Mouse (Mus musculus) kidney, postnatal 14 days (tissue): ENCODE data around the gene Gm16223.
A peak's percentile ranks its signal among the peaks of the same experiment; 100 is the strongest.

ENCODE experiments used
- DNase-seq: peaks from one replicate; pipeline ENCODE4 v3.0.0; 2022; ENCODE audit warnings: mixed read lengths

The Gm16223 gene

DNA sequence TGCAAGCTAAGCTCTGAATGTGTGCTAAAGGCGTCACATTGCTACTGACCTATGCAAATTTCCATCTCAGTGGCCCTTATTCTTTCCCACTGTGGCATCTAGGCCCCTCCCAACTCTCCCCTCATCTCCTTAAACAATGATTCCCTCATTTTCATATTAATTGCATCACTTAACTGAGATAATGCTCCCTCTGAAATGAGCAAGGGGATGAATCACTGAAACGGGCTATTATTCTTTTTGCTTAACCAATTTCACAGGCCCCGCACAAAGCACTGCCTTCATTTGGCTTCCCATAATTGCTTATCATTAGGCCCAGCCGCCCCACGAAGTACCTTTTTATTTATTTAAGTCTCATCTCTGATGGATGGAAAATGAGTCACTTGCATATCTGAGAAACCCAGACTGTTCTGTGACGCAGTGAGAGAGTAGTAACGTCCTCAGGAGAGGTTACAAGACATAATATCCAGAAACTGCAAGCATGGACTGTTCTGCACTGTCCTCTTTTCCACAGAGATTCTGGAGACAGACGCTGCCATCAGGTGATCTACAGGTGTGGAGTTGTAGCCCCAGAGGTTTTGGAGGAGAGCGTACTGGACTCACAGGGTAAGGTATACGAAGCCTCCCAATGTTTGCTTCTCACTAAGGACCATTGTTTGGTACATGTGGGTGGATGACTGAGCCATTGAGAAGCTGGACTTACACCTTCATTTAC is at the start of gene Gm16223:
Gene Gm16223, plus strand, starts transcription at position 485 of the 712 bp plus-strand sequence.
- DNase-seq = no peak

DNA sequence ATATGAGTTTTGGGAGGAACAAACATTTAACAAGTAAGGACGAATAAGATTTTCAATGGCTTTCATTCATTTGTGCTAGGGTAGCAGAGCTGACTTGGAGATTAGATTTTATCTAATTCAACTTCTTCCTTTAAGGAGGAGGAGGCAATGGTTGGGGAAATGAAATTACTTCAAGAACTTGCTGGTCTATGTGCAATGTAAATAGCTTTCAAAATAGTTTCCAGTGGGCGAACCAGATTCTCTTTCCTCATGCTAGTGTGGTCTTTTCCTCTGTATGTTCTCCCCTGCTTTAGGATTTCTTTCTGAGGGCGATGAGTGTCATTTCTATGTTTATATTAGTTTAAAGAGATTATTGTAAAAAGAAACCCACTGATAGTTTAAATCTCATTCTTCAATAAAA is 45.7 kb upstream of the Gm16223 start:
- DNase-seq = no peak

DNA sequence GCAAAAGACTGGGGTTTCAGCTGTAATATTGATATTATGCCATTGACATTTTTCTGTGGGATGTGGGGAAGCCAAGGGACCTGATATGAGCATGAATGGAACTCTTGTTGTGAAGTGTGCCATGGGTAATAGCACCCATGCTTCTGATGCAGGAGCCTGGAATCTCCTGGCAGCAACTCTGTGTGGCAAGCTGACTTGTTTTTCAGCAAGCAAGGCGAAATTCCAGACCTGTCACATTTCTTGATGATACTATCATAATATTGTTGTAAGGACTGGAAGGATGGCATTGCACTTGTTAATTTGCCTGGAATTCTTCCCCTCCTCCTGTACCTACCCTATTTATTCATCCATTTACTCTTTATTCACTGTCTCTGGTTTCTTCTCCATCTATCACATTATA is 44.2 kb upstream of the Gm16223 start:
- no peak for DNase-seq

DNA sequence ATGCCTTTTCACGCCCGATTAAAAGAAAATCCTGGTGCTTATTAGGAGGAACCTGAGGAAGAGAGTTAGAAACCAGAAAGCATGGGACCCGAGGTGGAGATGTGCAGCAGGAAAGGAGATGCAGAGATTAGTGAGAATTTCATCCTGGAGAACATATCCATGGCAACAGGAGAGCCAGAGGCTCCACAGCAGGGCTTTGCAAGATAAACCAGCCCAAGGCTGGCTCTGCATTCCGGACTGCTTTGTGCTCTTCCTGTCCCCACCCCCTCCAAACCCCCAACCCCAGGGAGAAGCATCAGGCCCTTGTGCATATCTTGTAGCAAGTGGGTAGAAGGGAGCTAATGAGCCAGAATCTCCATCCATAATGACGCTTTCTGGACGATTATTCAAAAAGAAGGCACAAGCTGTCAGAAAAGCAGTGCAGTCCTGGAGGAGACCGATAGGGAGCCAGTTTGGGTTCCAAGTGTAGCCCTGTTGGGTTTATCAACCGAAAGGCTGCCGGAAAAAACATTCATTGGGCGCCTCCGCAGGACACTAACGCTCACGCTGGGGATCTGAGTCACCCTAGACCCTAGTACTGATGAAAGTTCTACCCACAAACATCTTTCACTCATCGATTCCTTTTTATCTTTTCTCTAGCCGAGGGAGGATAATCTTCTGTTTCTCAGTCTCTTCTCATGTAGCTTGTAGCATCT is 31.2 kb upstream of the Gm16223 start:
- no peak for DNase-seq

DNA sequence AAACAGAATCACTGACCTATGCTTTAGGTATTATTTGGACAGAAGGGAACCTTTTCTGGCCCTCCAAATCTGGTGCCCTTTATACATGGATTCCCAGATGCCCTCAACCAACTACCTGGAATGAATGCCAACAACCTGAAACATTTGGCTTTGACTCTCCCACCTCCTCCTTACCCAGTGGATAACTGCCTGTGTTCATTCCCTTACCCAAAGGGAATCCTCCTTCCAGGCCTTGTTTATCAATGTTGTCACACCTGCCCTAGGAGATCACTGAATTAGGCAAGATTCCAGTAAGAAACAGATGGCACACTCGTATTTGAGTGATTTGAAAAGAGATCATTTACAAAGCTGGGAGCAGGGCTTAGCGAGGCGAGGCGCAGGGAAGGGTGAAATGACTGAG is 13.1 kb upstream of the Gm16223 start:
- no peak for DNase-seq

DNA sequence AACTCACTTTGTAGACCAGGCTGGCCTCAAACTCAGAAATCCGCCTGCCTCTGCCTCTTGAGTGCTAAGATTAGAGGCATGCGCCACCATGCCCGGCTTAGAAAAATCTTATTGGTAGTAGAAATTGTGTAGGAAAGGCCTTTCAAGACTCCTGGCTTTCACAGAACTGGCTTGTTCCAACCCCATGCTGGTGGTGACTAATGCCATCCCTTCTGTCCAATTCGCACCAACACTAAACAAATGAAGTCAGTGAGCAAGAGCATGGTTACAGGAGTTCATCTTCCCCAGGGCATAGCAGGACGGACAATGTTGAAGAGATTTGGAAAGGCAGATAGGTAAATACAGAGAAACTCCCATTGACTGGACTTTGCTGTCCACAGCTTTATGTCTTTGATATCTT is 12.6 kb upstream of the Gm16223 start:
- no peak for DNase-seq

DNA sequence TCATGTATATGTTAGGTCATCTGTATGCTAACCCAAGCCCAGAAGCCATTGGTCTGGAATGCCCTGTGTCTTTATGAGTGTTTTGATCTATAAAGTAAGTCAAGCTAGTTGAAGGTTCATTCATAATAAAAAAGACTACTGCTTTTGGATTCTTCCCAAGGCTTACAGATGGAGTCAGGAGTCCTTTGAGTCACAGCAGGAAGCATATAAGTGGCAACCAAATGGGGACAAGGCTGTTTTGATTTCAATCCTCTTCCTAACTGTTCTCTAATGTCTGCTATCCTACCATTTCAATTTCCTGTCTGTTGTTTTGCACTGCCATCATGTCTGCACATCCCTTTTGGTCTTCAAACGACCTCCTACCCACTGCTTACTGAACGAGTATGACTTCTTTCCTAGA is 2.7 kb upstream of the Gm16223 start:
- DNase-seq = no peak

DNA sequence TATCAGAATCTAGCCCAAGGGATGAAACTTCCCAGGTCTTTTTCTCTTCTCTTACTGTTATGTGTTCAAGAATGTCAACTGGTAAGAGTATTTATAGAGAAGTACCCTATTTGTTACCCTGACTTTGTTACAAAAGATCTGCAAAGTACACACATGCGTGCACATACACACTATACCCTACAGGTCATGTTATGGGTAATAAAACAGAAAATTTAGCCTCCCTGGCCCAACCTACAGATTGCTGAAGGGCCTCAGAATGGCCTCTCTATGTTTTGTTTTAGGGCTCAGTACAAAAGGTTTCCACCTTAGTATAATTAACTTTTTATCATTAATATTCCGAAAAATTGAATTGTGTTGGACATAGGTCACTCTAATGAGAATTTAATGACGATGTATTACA is 685 bp upstream of the Gm16223 start:
- DNase-seq = no peak

DNA sequence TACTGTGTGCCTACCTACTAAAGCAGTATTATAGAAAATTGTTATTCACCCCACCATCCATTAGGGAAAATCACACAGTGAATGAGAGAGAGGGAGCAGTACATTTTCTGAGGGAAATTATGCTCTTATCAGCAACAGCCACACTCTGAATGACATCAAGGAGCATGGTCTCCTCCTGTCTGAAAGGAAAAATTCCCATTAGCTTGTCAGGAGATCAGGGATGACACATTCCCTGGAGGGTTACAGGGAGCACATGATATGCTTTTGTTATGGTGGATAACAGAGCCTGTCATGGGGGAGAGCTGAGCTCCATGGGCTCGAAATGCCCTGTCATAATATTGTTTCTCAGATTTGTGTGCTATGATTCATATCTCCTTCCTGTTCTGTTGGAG is 424 bp downstream of the Gm16223 start:
- DNase-seq = no peak

DNA sequence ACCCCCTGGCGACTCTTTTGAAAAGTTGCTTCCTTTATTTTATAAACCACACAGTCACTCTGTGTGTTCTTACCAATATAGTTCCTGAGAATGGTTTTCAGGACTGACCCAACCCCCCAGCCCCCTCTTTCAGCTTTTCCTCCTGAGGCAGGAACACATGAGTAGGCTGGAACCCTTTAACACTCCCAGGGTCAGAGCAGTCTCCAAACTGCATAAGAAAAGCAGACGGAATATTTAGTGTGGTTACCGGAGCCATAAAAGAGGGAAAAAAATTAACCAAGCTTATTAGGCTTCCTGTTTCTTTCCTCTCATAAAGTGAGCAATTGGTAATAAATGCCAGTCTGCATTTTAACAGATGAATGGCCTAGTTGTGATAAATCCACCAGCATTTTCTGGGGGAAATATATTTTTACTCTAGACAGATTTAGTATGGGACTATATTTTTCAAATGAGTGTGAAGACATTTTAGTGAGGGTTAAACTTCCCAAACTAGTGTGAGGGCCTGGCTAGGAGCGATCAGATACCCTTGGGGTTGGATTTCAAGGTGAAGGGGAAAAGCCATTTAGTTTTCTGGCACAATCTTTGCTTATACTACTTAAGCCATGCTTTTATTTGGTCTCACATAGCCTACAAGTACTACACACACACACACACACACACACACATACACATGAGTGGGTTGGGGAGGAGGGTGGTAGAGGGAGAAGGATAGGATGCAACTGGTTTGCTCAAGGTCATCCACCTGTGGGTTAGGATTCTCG is 49.0 kb downstream of the Gm16223 start:
- peak; percentile 61 for DNase-seq

DNA sequence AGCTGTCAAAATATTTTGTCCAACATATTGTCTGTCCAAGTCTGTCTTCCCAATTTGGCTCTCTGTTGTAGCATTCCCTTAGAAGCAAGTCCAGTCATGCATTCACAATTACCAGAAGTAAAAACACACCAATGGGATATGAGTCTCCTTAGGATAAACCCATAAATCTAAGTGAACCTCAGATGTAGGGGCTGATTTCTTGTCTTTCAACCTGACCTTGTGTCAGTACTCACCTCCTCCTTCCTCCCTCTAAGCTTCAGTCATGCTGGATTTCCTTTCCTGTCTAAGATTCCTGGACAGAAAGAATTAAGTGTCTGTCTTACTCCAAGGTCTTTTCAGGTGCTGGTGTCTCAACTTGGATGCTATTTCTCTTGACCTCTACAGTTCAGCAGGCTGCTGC is 57.8 kb downstream of the Gm16223 start:
- no peak for DNase-seq

DNA sequence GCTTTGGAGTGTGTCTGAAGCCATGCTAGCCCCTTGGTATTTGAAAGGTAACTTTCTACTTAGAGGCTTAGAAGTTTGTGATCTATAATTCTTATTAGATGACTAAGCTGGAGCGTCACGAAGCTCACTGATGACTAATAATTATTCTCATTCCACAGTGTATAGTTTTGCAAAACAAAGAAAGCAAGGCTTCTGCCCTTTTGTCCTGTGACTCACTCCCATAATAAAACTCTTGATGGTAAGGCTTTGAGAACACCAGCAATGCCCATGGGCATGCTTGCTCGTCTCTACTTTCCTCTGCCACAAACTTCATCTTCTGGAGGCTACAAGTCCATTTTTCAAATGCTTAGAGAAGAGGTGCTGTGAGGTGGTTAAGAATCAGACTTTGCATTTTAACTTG is 87.9 kb downstream of the Gm16223 start:
- DNase-seq = no peak

DNA sequence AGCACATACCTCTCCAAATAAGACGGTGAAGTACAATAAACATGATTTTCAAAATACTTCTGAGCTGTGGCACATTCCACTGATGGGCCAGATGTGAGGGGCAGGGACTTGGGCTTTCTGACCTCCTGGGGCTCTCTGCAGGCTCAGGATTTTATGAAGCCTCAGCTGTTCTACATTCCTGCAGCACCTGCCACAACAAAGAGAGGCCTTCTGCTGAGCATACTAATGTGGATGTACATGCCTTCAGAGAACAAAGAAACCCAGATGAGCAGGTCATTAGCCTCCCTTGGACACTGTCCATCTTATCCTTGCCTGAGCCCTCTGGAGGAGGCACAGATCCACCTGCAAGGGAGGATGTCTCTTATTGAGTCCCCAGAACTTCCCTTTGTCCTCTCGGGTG is 97.0 kb downstream of the Gm16223 start:
- DNase-seq = no peak

DNA sequence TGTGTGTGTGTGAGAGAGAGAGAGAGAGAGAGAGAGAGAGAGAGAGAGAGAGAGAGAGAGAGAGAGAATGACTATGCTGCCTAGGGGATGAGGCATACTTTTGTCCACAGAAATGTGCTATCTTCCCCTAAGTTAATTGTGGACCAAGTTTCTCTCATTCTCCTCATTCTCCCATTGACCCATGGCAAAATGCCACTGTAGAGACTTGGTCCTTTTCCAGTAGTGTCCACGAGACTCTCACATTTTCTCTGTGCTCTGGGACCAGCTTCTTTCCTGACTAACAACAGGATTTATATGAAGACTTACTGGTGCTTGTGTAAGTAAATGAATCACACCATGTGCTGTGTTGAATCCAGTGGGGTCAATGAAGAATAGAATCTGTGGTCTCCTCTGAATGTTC is 98.6 kb downstream of the Gm16223 start:
- no peak for DNase-seq

DNA sequence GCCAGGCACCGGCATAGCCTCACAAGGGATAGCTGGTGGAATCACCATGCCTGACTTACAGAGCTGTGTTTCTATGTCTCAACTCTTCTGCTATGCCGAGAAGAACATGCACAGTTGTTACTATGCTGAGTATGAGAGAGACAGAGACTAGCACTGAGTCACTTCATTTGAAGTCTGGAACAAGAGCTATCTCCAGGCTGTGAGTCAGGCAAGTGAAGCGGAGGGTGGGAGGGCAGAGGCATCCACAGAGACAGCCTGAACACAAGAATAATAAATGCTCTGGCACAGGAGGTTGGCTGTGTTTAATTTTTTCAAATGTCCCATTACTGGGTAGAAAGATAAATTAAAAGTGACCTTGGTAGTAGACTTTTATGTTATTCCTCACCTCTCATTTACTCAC is 100.3 kb downstream of the Gm16223 start:
- no peak for DNase-seq

DNA sequence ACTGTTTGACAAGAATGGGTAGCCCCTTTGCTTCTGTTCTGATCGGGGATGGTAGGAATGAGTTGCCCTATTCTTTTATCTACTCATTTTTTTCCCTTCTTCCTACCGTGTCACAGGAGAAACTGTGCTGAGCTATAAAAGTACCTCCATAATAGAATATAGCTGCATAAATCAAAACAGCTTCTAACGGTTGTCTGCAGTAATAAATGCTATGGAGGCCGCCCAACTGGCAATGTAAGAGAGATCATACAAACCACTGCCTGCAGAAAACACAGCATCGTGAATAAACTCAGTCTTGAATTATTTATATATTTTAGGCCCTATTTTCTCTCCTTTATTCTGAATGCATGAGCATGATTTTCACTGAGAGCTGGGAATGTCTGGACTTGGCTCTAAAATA is 101.0 kb downstream of the Gm16223 start:
- no peak for DNase-seq

DNA sequence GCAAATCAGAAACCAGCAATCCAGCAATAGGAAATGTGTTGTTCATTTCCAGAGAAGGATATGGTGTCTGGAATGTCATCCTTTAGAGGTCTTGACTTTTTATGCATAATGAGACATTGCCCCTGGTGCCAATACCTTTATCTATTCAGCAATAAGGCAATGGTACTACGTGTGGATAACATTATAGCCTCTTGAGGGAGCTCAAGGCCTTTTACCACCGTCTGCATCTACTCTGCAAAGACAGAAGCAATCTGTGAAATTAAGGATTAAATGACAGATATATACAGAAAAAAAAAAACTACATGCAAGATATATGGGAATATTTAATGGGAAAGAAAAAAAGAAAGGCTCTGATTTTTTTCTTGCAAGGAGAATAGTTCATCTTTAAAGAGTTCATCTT is 106.3 kb downstream of the Gm16223 start:
- DNase-seq = no peak

DNA sequence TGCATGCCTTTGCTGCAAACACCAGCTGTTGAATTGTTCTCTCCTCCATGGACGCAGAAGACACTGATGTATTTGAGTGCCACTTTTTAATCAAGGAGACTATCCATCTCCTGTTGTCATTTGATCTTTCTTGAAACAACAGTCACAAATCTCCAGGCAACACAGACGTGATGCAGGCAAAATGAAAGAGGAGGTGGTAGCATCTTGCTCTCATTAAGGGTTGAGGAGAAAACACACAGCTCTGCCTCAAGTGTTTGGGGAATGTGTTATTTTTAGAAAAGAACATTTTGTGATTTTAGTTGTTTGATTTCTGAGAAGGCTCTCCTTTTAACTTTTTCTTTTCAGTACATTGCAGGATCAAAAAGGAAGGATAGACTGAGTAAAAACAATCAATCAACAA is 107.7 kb downstream of the Gm16223 start:
- no peak for DNase-seq

DNA sequence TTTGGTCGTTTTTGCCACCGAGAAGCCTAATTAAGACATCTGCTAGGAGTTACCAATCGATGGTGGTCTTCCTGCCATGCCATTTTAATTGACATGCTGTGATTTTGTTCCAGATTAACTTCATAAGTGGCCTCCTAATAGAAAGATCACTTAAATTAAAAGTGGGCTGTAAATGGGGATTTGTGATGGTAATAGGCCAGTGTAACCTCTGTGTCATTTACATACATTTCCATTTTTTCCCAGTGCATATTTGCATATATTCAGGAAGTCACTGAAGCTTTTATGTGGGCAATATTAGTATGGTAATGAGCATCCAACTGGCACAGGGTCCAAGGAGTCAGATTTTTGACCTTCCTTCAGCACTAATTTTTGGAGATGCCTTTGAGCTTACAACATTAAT is 130.7 kb downstream of the Gm16223 start:
- no peak for DNase-seq

DNA sequence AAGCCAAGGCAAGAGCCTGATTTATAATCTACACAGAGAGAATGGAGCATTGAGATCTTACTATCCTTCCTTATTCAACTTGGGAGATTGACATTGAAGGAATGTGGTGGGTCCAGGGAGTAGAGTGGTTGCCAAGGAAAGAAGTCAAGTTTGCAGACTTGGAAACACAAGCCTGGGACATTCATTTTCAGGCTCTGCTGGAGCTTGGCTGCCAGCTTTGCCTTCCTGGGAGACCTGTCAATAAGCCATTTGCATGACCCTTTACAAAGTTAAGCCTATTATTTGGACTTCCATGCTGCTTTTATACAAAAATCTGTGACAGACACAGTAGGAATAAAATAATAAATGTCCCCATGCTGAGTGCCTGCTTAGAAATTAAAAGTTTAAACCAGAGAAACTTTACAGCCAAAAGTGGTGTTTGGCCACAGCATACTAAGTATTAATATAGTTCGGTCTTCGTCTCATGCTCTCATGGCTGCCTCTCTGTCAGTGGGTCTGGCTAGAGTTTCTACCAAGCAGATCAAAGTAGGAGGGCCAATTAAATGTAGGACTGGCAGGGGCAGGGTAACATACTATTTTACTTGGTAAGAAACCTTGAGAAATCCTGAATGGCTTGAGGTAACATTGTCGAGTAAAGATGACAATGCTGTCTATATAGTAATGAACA is 139.8 kb downstream of the Gm16223 start:
- no peak for DNase-seq

DNA sequence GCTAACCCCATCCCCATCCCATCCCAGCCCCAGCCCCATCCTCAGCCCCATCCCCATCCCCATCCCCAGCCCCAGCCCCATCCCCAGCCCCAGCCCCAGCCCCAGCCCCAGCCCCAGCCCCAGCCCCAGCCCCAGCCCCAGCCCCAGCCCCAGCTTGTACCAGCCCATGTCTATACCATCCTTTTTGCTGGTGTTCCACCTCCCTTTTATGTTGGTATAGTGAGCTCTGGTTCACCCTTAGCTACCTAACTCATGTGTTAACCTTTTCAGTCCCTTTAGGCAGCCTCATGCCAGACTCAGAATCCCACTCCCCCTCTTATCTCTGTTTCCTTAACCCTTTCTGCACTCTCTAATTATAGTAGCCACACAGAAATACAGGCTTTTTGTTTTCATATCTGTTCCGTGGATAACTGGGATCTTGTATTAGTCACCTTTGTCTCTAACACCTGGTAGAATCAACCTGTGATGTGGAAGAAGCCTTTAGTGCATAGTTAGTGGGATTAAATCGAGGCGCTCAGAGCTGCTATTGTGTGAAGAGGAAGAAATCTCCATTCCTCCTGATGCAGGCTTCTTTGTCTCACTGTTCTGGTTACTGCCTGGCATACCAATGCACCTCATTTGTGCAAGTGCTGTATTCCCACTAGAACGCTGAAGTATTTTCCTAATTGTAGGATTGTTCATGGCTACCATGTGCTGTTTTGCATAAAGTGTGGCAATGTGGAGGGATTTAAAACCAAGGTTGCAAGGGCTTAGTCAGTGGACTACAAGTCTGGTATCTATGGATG is 144.0 kb downstream of the Gm16223 start:
- DNase-seq = no peak

DNA sequence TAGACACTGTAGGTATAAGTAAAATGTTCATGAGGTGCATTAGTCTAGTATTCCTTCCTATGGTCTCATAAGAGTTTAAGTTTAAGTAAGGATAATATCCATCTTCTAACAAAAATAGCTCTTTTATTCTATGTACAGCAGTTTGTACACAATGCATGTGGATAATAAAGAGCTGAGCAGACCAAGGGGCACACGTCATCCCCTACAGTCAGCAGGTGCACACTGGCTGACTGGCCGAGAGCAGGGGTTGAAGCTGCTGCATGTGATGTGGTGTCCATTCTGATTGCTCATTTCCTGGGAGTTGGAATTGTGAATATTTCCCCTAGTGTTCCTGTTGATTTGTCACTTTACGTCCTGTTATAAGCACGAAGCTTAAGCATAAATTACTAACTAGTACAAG is 144.6 kb downstream of the Gm16223 start:
- DNase-seq = no peak

DNA sequence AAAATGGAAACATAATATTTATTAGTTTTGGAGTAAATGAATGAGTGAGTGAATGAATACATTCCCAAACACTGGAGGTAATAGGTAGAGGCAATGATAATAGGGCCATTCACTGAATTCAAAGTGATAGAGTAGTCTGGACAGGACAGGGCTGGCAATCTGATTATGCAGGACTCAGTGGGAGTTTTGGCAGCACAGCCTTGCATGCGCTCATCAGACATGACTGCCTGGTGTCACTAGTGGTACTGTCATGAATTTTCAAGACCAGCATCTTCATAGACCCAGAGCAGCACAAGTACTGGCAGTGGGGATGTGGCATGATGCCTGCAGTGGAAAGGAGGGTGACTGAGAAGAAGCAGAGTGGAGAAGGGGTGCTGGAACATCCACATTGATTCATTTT is 157.1 kb downstream of the Gm16223 start:
- no peak for DNase-seq
